Mouse (Mus musculus) MEL (cell line): ENCODE results near the gene 2610528J11Rik. TPM values are rescaled to one million over a fixed set of nuclear protein-coding genes. Genes with fewer than 3 reads are reported as not detected.
A peak's percentile ranks its signal among the peaks of the same experiment; 100 is the strongest.
"Not testable (repeated sequence)": the region's sequence is repeated elsewhere in the genome, so short reads cannot be mapped to it uniquely, and the experiment has no call there.

Source experiments
- DNase-seq: peaks from one replicate; pipeline ENCODE4 v3.0.0; 2011; ENCODE audit warnings: low read depth, low spot score
- H3K27ac ChIP-seq: 2 replicates; pipeline ENCODE4 v1.5.1; 2012; ENCODE audit warnings: low read depth, mild to moderate bottlenecking, control low read depth, low read length, moderate library complexity; ENCODE audit not compliant: control insufficient read depth
- H3K27me3 ChIP-seq, 2 experiments: fragments of 150-350 bp in 1 of 2; sonication (generic) in 1 of 2; 2 replicates each; pipeline ENCODE4 v1.6.1; 2012; ENCODE audit warnings: low read length in 2 of 2, mild to moderate bottlenecking in 2 of 2, improper control_type of control experiment in 1 of 2, moderate library complexity in 1 of 2; ENCODE audit not compliant: insufficient read depth in 2 of 2, control insufficient read depth in 1 of 2
- H3K36me3 ChIP-seq, 2 experiments: 2 replicates each; pipeline ENCODE4 v1.6.1; 2012 to 2014; ENCODE audit warnings: low read length in 2 of 2, improper control_type of control experiment in 1 of 2, inconsistent platforms in 1 of 2, mild to moderate bottlenecking in 1 of 2; ENCODE audit not compliant: insufficient read depth in 2 of 2, control insufficient read depth in 1 of 2
- H3K4me1 ChIP-seq, 2 experiments: fragments of 150-350 bp in 1 of 2; sonication (generic) in 1 of 2; 2 replicates each; pipeline ENCODE4 v1.6.1; 2012; ENCODE audit warnings: low read length in 2 of 2, improper control_type of control experiment in 1 of 2, mild to moderate bottlenecking in 1 of 2; ENCODE audit not compliant: insufficient read depth in 2 of 2, control insufficient read depth in 1 of 2
- H3K4me3 ChIP-seq, 2 experiments: fragments of 150-350 bp in 1 of 2; sonication (generic) in 1 of 2; 2 replicates each; pipeline ENCODE4 v1.5.1; 2012; ENCODE audit warnings: low read depth in 2 of 2, low read length in 2 of 2, mild to moderate bottlenecking in 2 of 2, moderate library complexity in 2 of 2, control low read depth in 1 of 2, improper control_type of control experiment in 1 of 2; ENCODE audit not compliant: control insufficient read depth in 1 of 2, insufficient read depth in 1 of 2
- H3K79me2 ChIP-seq: 2 replicates; pipeline ENCODE4 v1.6.1; 2012; ENCODE audit warnings: mild to moderate bottlenecking, low read length, moderate library complexity; ENCODE audit not compliant: control insufficient read depth, poor library complexity, insufficient read depth
- H3K9ac ChIP-seq: 2 replicates; pipeline ENCODE4 v1.6.1; 2012; ENCODE audit warnings: low read depth, mild to moderate bottlenecking, control low read depth, low read length, moderate library complexity; ENCODE audit not compliant: control insufficient read depth, poor library complexity, severe bottlenecking
- H3K9me3 ChIP-seq: fragments of 150-350 bp; sonication (generic); replicated peaks from 2 replicates; pipeline ENCODE4 v1.6.1; 2012; ENCODE audit warnings: mild to moderate bottlenecking, low read length, improper control_type of control experiment, moderate library complexity; ENCODE audit not compliant: insufficient read depth
- BHLHE40 ChIP-seq: IDR thresholded peaks from 2 replicates; pipeline ENCODE4 v1.6.1; 2012; ENCODE audit warnings: low read depth, mild to moderate bottlenecking, inconsistent platforms, low read length, improper control_type of control experiment, borderline replicate concordance
- CHD1 ChIP-seq: IDR thresholded peaks from 2 replicates; pipeline ENCODE4 v1.6.1; 2012; ENCODE audit warnings: low read depth, mild to moderate bottlenecking, inconsistent platforms, low read length, improper control_type of control experiment
- CHD2 ChIP-seq: IDR thresholded peaks from 2 replicates; pipeline ENCODE4 v1.6.1; 2011; ENCODE audit warnings: low read length, improper control_type of control experiment
- EP300 ChIP-seq, 2 experiments: IDR thresholded peaks; 2 replicates each; pipeline ENCODE4 v1.6.1; 2011; ENCODE audit warnings: improper control_type of control experiment in 2 of 2, low read length in 2 of 2, low read depth in 1 of 2, mild to moderate bottlenecking in 1 of 2
- GABPA ChIP-seq: IDR thresholded peaks from 2 replicates; pipeline ENCODE4 v1.6.1; 2012; ENCODE audit warnings: low read depth, mild to moderate bottlenecking, inconsistent platforms, low read length, improper control_type of control experiment, moderate library complexity
- HCFC1 ChIP-seq: IDR thresholded peaks from 2 replicates; pipeline ENCODE4 v1.6.1; 2012; ENCODE audit warnings: low read depth, mild to moderate bottlenecking, inconsistent platforms, low read length, improper control_type of control experiment, moderate library complexity
- JUND ChIP-seq: IDR thresholded peaks from 2 replicates; pipeline ENCODE4 v1.6.1; 2011; ENCODE audit warnings: low read depth, mild to moderate bottlenecking, improper control_type of control experiment, low read length
- MAFK ChIP-seq: IDR thresholded peaks from 2 replicates; pipeline ENCODE4 v1.6.1; 2011; ENCODE audit warnings: low read depth, mild to moderate bottlenecking, low read length, improper control_type of control experiment, borderline replicate concordance
- MAX ChIP-seq: IDR thresholded peaks from 2 replicates; pipeline ENCODE4 v1.6.1; 2011; ENCODE audit warnings: low read length, improper control_type of control experiment
- MEF2A ChIP-seq: IDR thresholded peaks from 2 replicates; pipeline ENCODE4 v1.6.1; 2014; ENCODE audit warnings: low read depth, mild to moderate bottlenecking, inconsistent platforms, low read length, improper control_type of control experiment; ENCODE audit not compliant: poor library complexity, insufficient replicate concordance, severe bottlenecking; ENCODE audit errors: extremely low read depth
- MYB ChIP-seq: IDR thresholded peaks from 2 replicates; pipeline ENCODE4 v1.6.1; 2011; ENCODE audit warnings: mild to moderate bottlenecking, low read depth, low read length, improper control_type of control experiment
- MYC ChIP-seq: IDR thresholded peaks from 2 replicates; pipeline ENCODE4 v1.6.1; 2011; ENCODE audit warnings: low read depth, mild to moderate bottlenecking, low read length, improper control_type of control experiment, moderate library complexity
- NELFE ChIP-seq: IDR thresholded peaks from 2 replicates; pipeline ENCODE4 v1.6.1; 2011; ENCODE audit warnings: low read depth, low read length, improper control_type of control experiment
- POLR2A ChIP-seq, 2 experiments: IDR thresholded peaks; 2 replicates each; pipeline ENCODE4 v1.6.1; 2011 to 2012; ENCODE audit warnings: low read length in 2 of 2, mild to moderate bottlenecking in 2 of 2, control low read depth in 1 of 2, improper control_type of control experiment in 1 of 2, low read depth in 1 of 2, moderate library complexity in 1 of 2; ENCODE audit not compliant: control insufficient read depth in 1 of 2, insufficient read depth in 1 of 2, poor library complexity in 1 of 2
- POLR2AphosphoS2 ChIP-seq: IDR thresholded peaks from 2 replicates; pipeline ENCODE4 v1.6.1; 2011; ENCODE audit warnings: low read length, improper control_type of control experiment
- POLR2AphosphoS5 ChIP-seq: IDR thresholded peaks from 2 replicates; pipeline ENCODE4 v1.6.1; 2012; ENCODE audit warnings: low read depth, borderline replicate concordance, mild to moderate bottlenecking, inconsistent platforms, low read length, moderate library complexity, mixed read lengths
- RCOR1 ChIP-seq: IDR thresholded peaks from 2 replicates; pipeline ENCODE4 v1.6.1; 2012; ENCODE audit warnings: low read depth, mild to moderate bottlenecking, inconsistent platforms, low read length, improper control_type of control experiment
- TBP ChIP-seq: IDR thresholded peaks from 2 replicates; pipeline ENCODE4 v1.8.0; 2011; ENCODE audit warnings: low read depth, low read length, improper control_type of control experiment
- UBTF ChIP-seq: IDR thresholded peaks from 2 replicates; pipeline ENCODE4 v1.6.1; 2012; ENCODE audit warnings: low read depth, mild to moderate bottlenecking, inconsistent platforms, low read length, improper control_type of control experiment, moderate library complexity, borderline replicate concordance; ENCODE audit not compliant: insufficient read depth
- USF2 ChIP-seq, 2 experiments: IDR thresholded peaks; 2 replicates each; pipeline ENCODE4 v1.6.1; 2011 to 2012; ENCODE audit warnings: improper control_type of control experiment in 2 of 2, low read length in 2 of 2, borderline replicate concordance in 1 of 2, inconsistent platforms in 1 of 2, low read depth in 1 of 2, mild to moderate bottlenecking in 1 of 2; ENCODE audit not compliant: insufficient read depth in 1 of 2
- ZNF384 ChIP-seq: IDR thresholded peaks from 2 replicates; pipeline ENCODE4 v1.6.1; 2012; ENCODE audit warnings: low read depth, mild to moderate bottlenecking, inconsistent platforms, low read length, improper control_type of control experiment
- polyA plus RNA-seq, 2 experiments: library from polyadenylated mRNA; stranded (reverse) in 1 of 2; unstranded in 1 of 2; fragments of >175 nt in 1 of 2; fragments of >200 nt in 1 of 2; gene quantifications; 2 replicates each; pipeline versions ENCODE4 v1.2.1 to v1.2.4; 2012; ENCODE audit warnings: low replicate concordance in 2 of 2, low read depth in 1 of 2; ENCODE audit not compliant: insufficient read length in 2 of 2, insufficient read depth in 1 of 2, missing spikeins in 1 of 2
- total RNA-seq: library from RNA; depleted of rRNA; stranded (reverse); fragments of 300-350 nt; gene quantifications from 2 replicates; pipeline ENCODE4 v1.2.3, GENCODE M21; 2012

Gene 2610528J11Rik
- total and polyA plus RNA-seq, 3 experiments: not detected

- TF ChIP-seq MEF2A (no peak), HCFC1 (no peak)
Observed at GRCm38 (mm10) chr4:118543592-118544260, 16.9 kb downstream of the 2610528J11Rik start, which contains the start of gene Tmem125 (continued).

GRCm38 (mm10) chr4:118544441-118545127 is 17.8 kb downstream of the 2610528J11Rik start:
- no peaks in the 10 kb centered on the region; the same call in 1 of the 2 replicates for H3K79me2 ChIP-seq
- peak; percentile 9 for DNase-seq
- no peaks in the 10 kb centered on the region for H3K36me3 ChIP-seq
- no peak overlapping the region for H3K4me3 ChIP-seq
- H3K9ac ChIP-seq: no peak overlapping the region
- TF ChIP-seq CHD1 (no peak), GABPA (no peak), POLR2A (IDR thresholded peaks at IDR 0.05; ENCODE audit: control insufficient read depth in 1 of 2, insufficient read depth in 1 of 2, low read depth in 1 of 2, low read length in 2 of 2, poor library complexity in 1 of 2) (no peak), EP300 (IDR thresholded peaks at IDR 0.05; ENCODE audit: low read depth in 1 of 2, low read length in 2 of 2) (no peak), HCFC1 (no peak), NELFE (no peak), ZNF384 (no peak), POLR2AphosphoS5 (no peak), RCOR1 (no peak), USF2 (IDR thresholded peaks at IDR 0.05; ENCODE audit: borderline replicate concordance in 1 of 2, insufficient read depth in 1 of 2, low read depth in 1 of 2, low read length in 2 of 2) (no peak), MAX (no peak), POLR2AphosphoS2 (no peak), UBTF (no peak), MAFK (no peak), TBP (no peak), BHLHE40 (no peak), MYC (no peak), CHD2 (no peak), JUND (no peak), MYB (no peak)
- H3K9me3 ChIP-seq: no peaks in the 10 kb centered on the region
- H3K27me3 ChIP-seq: peaks cover 2 to 3% of the 10 kb centered on the region in 2 experiments; a peak in 2 of 4 replicates
- peaks cover 0 to 4% of the 10 kb centered on the region in 2 experiments; a peak in 2 of 4 replicates for H3K4me1 ChIP-seq
- no peak overlapping the region for H3K27ac ChIP-seq

- not testable (repeated sequence) for H3K27me3 ChIP-seq, H3K4me1 ChIP-seq, H3K9me3 ChIP-seq, H3K4me3 ChIP-seq, DNase-seq, H3K79me2 ChIP-seq, H3K9ac ChIP-seq, H3K27ac ChIP-seq, H3K36me3 ChIP-seq
Observed at GRCm38 (mm10) chr4:118547424-118548129, 20.8 kb downstream of the 2610528J11Rik start.

- H3K9ac ChIP-seq, H3K27ac ChIP-seq, H3K36me3 ChIP-seq, H3K4me3 ChIP-seq, H3K79me2 ChIP-seq, H3K27me3 ChIP-seq, H3K9me3 ChIP-seq, H3K4me1 ChIP-seq: not testable (repeated sequence)
- peak; percentile 32 for DNase-seq
Observed at GRCm38 (mm10) chr4:118548130-118548480, 21.3 kb downstream of the 2610528J11Rik start.
